Mouse (Mus musculus) CH12.LX (cell line): ENCODE measurements around the gene Serinc1. TPM values are rescaled to one million over a fixed set of nuclear protein-coding genes. Genes with fewer than 3 reads are reported as not detected.

Experiments
- DNase-seq: peaks from one replicate; pipeline ENCODE4 v3.0.0-alpha.2; 2013; ENCODE audit errors: extremely low read depth
- H3K27ac ChIP-seq: 2 replicates; pipeline ENCODE4 v1.5.1; 2012; ENCODE audit warnings: low read depth, mild to moderate bottlenecking, control low read depth, moderate library complexity; ENCODE audit not compliant: insufficient read depth
- H3K27me3 ChIP-seq: replicated peaks from 2 replicates; pipeline ENCODE3; 2012; ENCODE audit warnings: inconsistent platforms
- H3K36me3 ChIP-seq, 2 experiments: replicated peaks in 1 of 2; 2 replicates each; pipeline versions ENCODE3 to v1.6.1; 2012; ENCODE audit warnings: inconsistent platforms in 1 of 2, low read length in 1 of 2, mild to moderate bottlenecking in 1 of 2, mixed read lengths in 1 of 2, moderate library complexity in 1 of 2; ENCODE audit not compliant: control insufficient read depth in 1 of 2, insufficient read depth in 1 of 2
- H3K4me1 ChIP-seq, 2 experiments: 2 replicates each; pipeline ENCODE4 v1.6.1; 2012; ENCODE audit warnings: inconsistent platforms in 1 of 2, moderate library complexity in 1 of 2; ENCODE audit not compliant: insufficient read depth in 2 of 2, control insufficient read depth in 1 of 2
- H3K4me2 ChIP-seq: 2 replicates; pipeline ENCODE4 v1.6.1; 2012; ENCODE audit warnings: low read depth, mild to moderate bottlenecking, control low read depth; ENCODE audit not compliant: poor library complexity, insufficient read depth, severe bottlenecking
- H3K4me3 ChIP-seq, 3 experiments: fragments of 150-350 bp in 1 of 3; sonication (generic) in 1 of 3; replicated peaks in 1 of 3; 2 replicates each; pipeline versions ENCODE3 to v1.5.1; 2011 to 2012; ENCODE audit warnings: low read depth in 2 of 3, low read length in 2 of 3, mild to moderate bottlenecking in 2 of 3, moderate library complexity in 2 of 3, control low read depth in 1 of 3, improper control_type of control experiment in 1 of 3, inconsistent platforms in 1 of 3, mixed read lengths in 1 of 3; ENCODE audit not compliant: poor library complexity in 1 of 3
- H3K79me2 ChIP-seq: replicated peaks from 2 replicates; pipeline ENCODE4 v1.6.1; 2012; ENCODE audit warnings: mild to moderate bottlenecking, moderate library complexity; ENCODE audit not compliant: control insufficient read depth, poor library complexity, insufficient read depth, severe bottlenecking; ENCODE audit errors: extremely low read depth
- H3K9ac ChIP-seq: 2 replicates; pipeline ENCODE4 v1.6.1; 2012; ENCODE audit warnings: low read depth, mild to moderate bottlenecking, control low read depth, moderate library complexity; ENCODE audit not compliant: insufficient read depth
- H3K9me3 ChIP-seq: replicated peaks from 2 replicates; pipeline ENCODE3; 2012; ENCODE audit warnings: low read length, inconsistent platforms, mixed read lengths
- BHLHE40 ChIP-seq: IDR thresholded peaks from 2 replicates; pipeline ENCODE4 v1.6.1; 2011; ENCODE audit warnings: mild to moderate bottlenecking, low read depth, low read length, improper control_type of control experiment
- CHD1 ChIP-seq: IDR thresholded peaks from 2 replicates; pipeline ENCODE4 v1.6.1; 2012; ENCODE audit warnings: low read depth, low read length, improper control_type of control experiment, inconsistent platforms
- CHD2 ChIP-seq: IDR thresholded peaks from 2 replicates; pipeline ENCODE4 v1.6.1; 2011; ENCODE audit warnings: low read length, improper control_type of control experiment
- CTCF ChIP-seq, 2 experiments: IDR thresholded peaks in 1 of 2; conservative IDR thresholded peaks in 1 of 2; 2 replicates each; pipeline ENCODE4 v1.5.1; 2011 to 2012; ENCODE audit warnings: low read depth in 2 of 2, low read length in 2 of 2, improper control_type of control experiment in 1 of 2, inconsistent platforms in 1 of 2, mild to moderate bottlenecking in 1 of 2, moderate library complexity in 1 of 2
- E2F4 ChIP-seq: IDR thresholded peaks from 2 replicates; pipeline ENCODE4 v1.6.1; 2011; ENCODE audit warnings: low read depth, low read length, improper control_type of control experiment; ENCODE audit not compliant: insufficient replicate concordance
- ELF1 ChIP-seq: IDR thresholded peaks from 2 replicates; pipeline ENCODE4 v1.6.1; 2014; ENCODE audit warnings: low read depth, mild to moderate bottlenecking, inconsistent platforms, low read length, improper control_type of control experiment
- EP300 ChIP-seq: IDR thresholded peaks from 2 replicates; pipeline ENCODE4 v1.6.1; 2011; ENCODE audit warnings: low read length, improper control_type of control experiment
- ETS1 ChIP-seq: conservative IDR thresholded peaks from 2 replicates; pipeline ENCODE4 v1.6.1; 2012; ENCODE audit warnings: low read depth, mild to moderate bottlenecking, inconsistent platforms, low read length, improper control_type of control experiment, moderate library complexity
- HCFC1 ChIP-seq: IDR thresholded peaks from 2 replicates; pipeline ENCODE4 v1.6.1; 2012; ENCODE audit warnings: low read depth, mild to moderate bottlenecking, inconsistent platforms, low read length, improper control_type of control experiment
- IRF4 ChIP-seq: IDR thresholded peaks from 2 replicates; pipeline ENCODE4 v1.6.1; 2014; ENCODE audit warnings: low read depth, mild to moderate bottlenecking, inconsistent platforms, low read length, improper control_type of control experiment
- JUN ChIP-seq: IDR thresholded peaks from 2 replicates; pipeline ENCODE4 v1.6.1; 2011; ENCODE audit warnings: low read depth, mild to moderate bottlenecking, low read length, improper control_type of control experiment, moderate library complexity; ENCODE audit not compliant: insufficient read depth
- JUND ChIP-seq: conservative IDR thresholded peaks from 2 replicates; pipeline ENCODE4 v1.6.1; 2011; ENCODE audit warnings: low read depth, low read length, improper control_type of control experiment
- KAT2A ChIP-seq: IDR thresholded peaks from 2 replicates; pipeline ENCODE4 v1.6.1; 2012; ENCODE audit warnings: low read length, improper control_type of control experiment, inconsistent platforms; ENCODE audit not compliant: insufficient replicate concordance
- MAFK ChIP-seq: IDR thresholded peaks from 2 replicates; pipeline ENCODE4 v1.6.1; 2011; ENCODE audit warnings: low read length, improper control_type of control experiment; ENCODE audit not compliant: insufficient replicate concordance
- MAX ChIP-seq: IDR thresholded peaks from 2 replicates; pipeline ENCODE4 v1.6.1; 2011; ENCODE audit warnings: low read length, improper control_type of control experiment
- MAZ ChIP-seq: IDR thresholded peaks from 2 replicates; pipeline ENCODE4 v1.6.1; 2012; ENCODE audit warnings: low read depth, mild to moderate bottlenecking, inconsistent platforms, low read length, improper control_type of control experiment, moderate library complexity
- MEF2A ChIP-seq: IDR thresholded peaks from 2 replicates; pipeline ENCODE4 v1.6.1; 2014; ENCODE audit warnings: low read depth, mild to moderate bottlenecking, inconsistent platforms, low read length, improper control_type of control experiment, borderline replicate concordance
- MXI1 ChIP-seq: IDR thresholded peaks from 2 replicates; pipeline ENCODE4 v1.6.1; 2011; ENCODE audit warnings: mild to moderate bottlenecking, low read depth, low read length, improper control_type of control experiment
- MYC ChIP-seq: IDR thresholded peaks from 2 replicates; pipeline ENCODE4 v1.6.1; 2011; ENCODE audit warnings: low read depth, mild to moderate bottlenecking, improper control_type of control experiment, low read length
- NELFE ChIP-seq: IDR thresholded peaks from 2 replicates; pipeline ENCODE4 v1.6.1; 2011; ENCODE audit warnings: low read depth, low read length, improper control_type of control experiment
- NRF1 ChIP-seq: IDR thresholded peaks from 2 replicates; pipeline ENCODE4 v1.6.1; 2014; ENCODE audit warnings: low read depth, mild to moderate bottlenecking, inconsistent platforms, low read length, improper control_type of control experiment, moderate library complexity
- PAX5 ChIP-seq: IDR thresholded peaks from 2 replicates; pipeline ENCODE4 v1.6.1; 2012; ENCODE audit warnings: low read length, inconsistent platforms, mixed read lengths
- POLR2A ChIP-seq: IDR thresholded peaks from 2 replicates; pipeline ENCODE4 v1.6.1; 2011; ENCODE audit warnings: low read depth, mild to moderate bottlenecking, improper control_type of control experiment, low read length
- POLR2AphosphoS2 ChIP-seq: IDR thresholded peaks from 2 replicates; pipeline ENCODE4 v1.6.1; 2011; ENCODE audit warnings: low read depth, low read length, improper control_type of control experiment
- RAD21 ChIP-seq: IDR thresholded peaks from 2 replicates; pipeline ENCODE4 v1.6.1; 2011; ENCODE audit warnings: low read depth, mild to moderate bottlenecking, low read length, improper control_type of control experiment, moderate library complexity
- RCOR1 ChIP-seq: conservative IDR thresholded peaks from 2 replicates; pipeline ENCODE4 v1.6.1; 2012; ENCODE audit warnings: low read depth, mild to moderate bottlenecking, inconsistent platforms, low read length, improper control_type of control experiment
- SIN3A ChIP-seq: IDR thresholded peaks from 2 replicates; pipeline ENCODE4 v1.6.1; 2012; ENCODE audit warnings: low read length, improper control_type of control experiment, inconsistent platforms
- SMC3 ChIP-seq: IDR thresholded peaks from 2 replicates; pipeline ENCODE4 v1.6.1; 2011; ENCODE audit warnings: low read depth, low read length, improper control_type of control experiment
- TBP ChIP-seq: conservative IDR thresholded peaks from 2 replicates; pipeline ENCODE4 v1.6.1; 2011; ENCODE audit warnings: low read depth, low read length, improper control_type of control experiment
- TCF12 ChIP-seq: IDR thresholded peaks from 2 replicates; pipeline ENCODE4 v1.6.1; 2014; ENCODE audit warnings: low read depth, mild to moderate bottlenecking, inconsistent platforms, low read length, improper control_type of control experiment
- UBTF ChIP-seq: IDR thresholded peaks from 2 replicates; pipeline ENCODE4 v1.6.1; 2012; ENCODE audit warnings: low read depth, mild to moderate bottlenecking, inconsistent platforms, low read length, improper control_type of control experiment, moderate library complexity
- USF2 ChIP-seq: conservative IDR thresholded peaks from 2 replicates; pipeline ENCODE4 v1.6.1; 2011; ENCODE audit warnings: low read depth, low read length, improper control_type of control experiment
- ZC3H11A ChIP-seq: IDR thresholded peaks from 2 replicates; pipeline ENCODE4 v1.6.1; 2012; ENCODE audit warnings: low read depth, mild to moderate bottlenecking, inconsistent platforms, low read length, improper control_type of control experiment
- ZKSCAN1 ChIP-seq: IDR thresholded peaks from 2 replicates; pipeline ENCODE4 v1.6.1; 2012; ENCODE audit warnings: low read depth, inconsistent platforms, low read length, improper control_type of control experiment, borderline replicate concordance
- ZMIZ1 ChIP-seq: IDR thresholded peaks from 2 replicates; pipeline ENCODE4 v1.6.1; 2012; ENCODE audit warnings: low read depth, mild to moderate bottlenecking, inconsistent platforms, low read length, improper control_type of control experiment
- ZNF384 ChIP-seq: IDR thresholded peaks from 2 replicates; pipeline ENCODE4 v1.6.1; 2012; ENCODE audit warnings: low read depth, low read length, improper control_type of control experiment, inconsistent platforms
- dilution Hi-C: fragments of 300-500 bp; cut with MboI; formaldehyde crosslinking; loops from 2 replicates; pipeline ENCODE4 v1.14.3; 2020; ENCODE audit warnings: low sequenced_read_pairs; ENCODE audit not compliant: extremely low pct_unique_long_range_greater_than_20kb, extremely low pct_ligation_motif_present
- in situ Hi-C: fragments of 300-500 bp; cut with MboI; formaldehyde crosslinking; loops from 3 replicates; pipeline ENCODE4 v1.14.3; 2019; ENCODE audit warnings: low sequenced_read_pairs, low pct_ligation_motif_present, low pct_unique_long_range_greater_than_20kb, mixed read lengths
- polyA plus RNA-seq: library from polyadenylated mRNA; unstranded; fragments of >175 nt; gene quantifications from 2 replicates; pipeline ENCODE4 v1.2.1, GENCODE M21; 2012; ENCODE audit warnings: low read depth; ENCODE audit not compliant: insufficient read length
- total RNA-seq, 2 experiments: library from RNA; depleted of rRNA; stranded (reverse); fragments of 300-350 nt in 1 of 2; fragments of >200 nt in 1 of 2; gene quantifications; 2 replicates each; pipeline ENCODE4 v1.2.3; 2012 to 2014

Gene Serinc1
- total and polyA plus RNA-seq, 3 experiments, result 40.8 to 74.7 (median 56.2) TPM

DNA sequence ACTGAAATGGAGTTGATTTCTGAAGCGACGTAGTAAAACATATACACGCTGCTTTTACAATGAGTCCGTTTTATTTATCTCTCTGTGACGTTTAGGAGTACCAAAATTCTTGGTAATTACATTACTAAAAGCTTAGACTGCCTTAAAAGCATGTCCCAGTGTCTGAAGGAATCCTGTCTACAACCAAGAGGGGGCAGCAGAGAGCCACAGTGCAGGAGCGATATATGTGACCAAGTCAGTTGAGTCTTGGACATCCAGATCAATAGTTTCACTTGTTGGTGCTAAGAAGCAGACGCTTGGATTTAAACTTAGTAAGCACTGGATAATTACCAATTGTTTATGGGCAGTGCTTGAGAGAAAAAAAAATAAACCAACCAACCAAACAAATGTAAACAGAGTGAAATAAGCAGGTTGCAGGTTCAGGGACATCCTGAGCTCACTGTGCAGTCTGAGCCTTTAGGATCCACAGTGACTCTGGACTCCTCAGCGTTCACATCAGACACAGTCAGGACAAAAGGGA lies 38.9 kb upstream of the Serinc1 start:
- Histone ChIP-seq H3K79me2 (no peaks in the 10 kb centered on the region), H3K4me1 (peaks cover 2 to 6% of the 10 kb centered on the region in 2 experiments; a peak in 3 of 4 replicates), H3K27me3 (no peaks in the 10 kb centered on the region), H3K36me3 (no peaks in the 10 kb centered on the region), H3K4me2 (peak overlapping the region; percentile 31; the same call in 1 of the 2 replicates), H3K9me3 (no peaks in the 10 kb centered on the region), H3K9ac (no peak overlapping the region), H3K27ac (no peak overlapping the region), H3K4me3 (no peak overlapping the region)
- in situ Hi-C loops, result loop anchor here (25.0 kb wide), 1 partner anchor 166 kb away; no protein-coding TSS in a partner anchor
- peak; percentile 83 for DNase-seq
- dilution Hi-C loops, result no loop called here
- TF ChIP-seq KAT2A (no peak), RCOR1 (no peak), ZC3H11A (no peak), POLR2AphosphoS2 (no peak), POLR2A (no peak), UBTF (no peak), MAZ (no peak), TCF12 (no peak), MXI1 (no peak), CHD2 (no peak), NRF1 (no peak), ELF1 (no peak), EP300 (no peak), PAX5 (no peak), JUND (no peak), MEF2A (no peak), MAFK (no peak), SIN3A (no peak), ZMIZ1 (no peak), NELFE (no peak), ZNF384 (no peak), CHD1 (no peak), ETS1 (no peak), SMC3 (peak; percentile 67), HCFC1 (no peak), MAX (no peak), CTCF (conservative IDR thresholded peaks at IDR 0.05 in 1 of 2, IDR thresholded peaks at IDR 0.05 in 1 of 2; ENCODE audit: low read depth in 2 of 2, low read length in 2 of 2) (peak; percentile 87 to 88), USF2 (no peak), ZKSCAN1 (no peak), IRF4 (peak; percentile 28; the same call in 1 of the 2 replicates), BHLHE40 (no peak), JUN (no peak), TBP (no peak), MYC (0 out of 2 replicates have a peak, but pooled peaks have one; percentile 36), RAD21 (peak; percentile 78), E2F4 (no peak)
